Mouse (Mus musculus) heart, embryonic 12.5 days (tissue): ENCODE results near the gene Plekhg2. TPM values are rescaled to one million over a fixed set of nuclear protein-coding genes. Genes with fewer than 3 reads are reported as not detected.
A peak's percentile ranks its signal among the peaks of the same experiment; 100 is the strongest.

ENCODE experiments used
- ATAC-seq: fragments of 200-750 bp; cut with Nextera tagmentation; 2 replicates; pipeline ENCODE4 v1.8.0; 2017; ENCODE audit warnings: moderate TSS enrichment, moderate library complexity; ENCODE audit not compliant: insufficient number of reproducible peaks, low FRiP score
- H3K27ac ChIP-seq: fragments of 300-500 bp; sonication (generic); 2 replicates; pipeline ENCODE4 v1.5.1; 2016; ENCODE audit warnings: mild to moderate bottlenecking, moderate library complexity; ENCODE audit not compliant: poor library complexity, severe bottlenecking
- H3K27me3 ChIP-seq: fragments of 300-500 bp; sonication (generic); replicated peaks from 2 replicates; pipeline ENCODE4 v1.6.1; 2016; ENCODE audit warnings: mild to moderate bottlenecking, moderate library complexity
- H3K36me3 ChIP-seq: fragments of 300-500 bp; sonication (generic); 2 replicates; pipeline ENCODE4 v1.6.1; 2016; ENCODE audit warnings: mild to moderate bottlenecking, moderate library complexity
- H3K4me1 ChIP-seq: fragments of 300-500 bp; sonication (generic); replicated peaks from 2 replicates; pipeline ENCODE4 v1.6.1; 2016; ENCODE audit warnings: mild to moderate bottlenecking
- H3K4me2 ChIP-seq: fragments of 300-500 bp; sonication (generic); 2 replicates; pipeline ENCODE4 v1.6.1; 2016; ENCODE audit warnings: mild to moderate bottlenecking, moderate library complexity
- H3K4me3 ChIP-seq: fragments of 300-500 bp; sonication (generic); 2 replicates; pipeline ENCODE4 v1.5.1; 2016; ENCODE audit warnings: mild to moderate bottlenecking
- H3K9ac ChIP-seq: fragments of 300-500 bp; sonication (generic); 2 replicates; pipeline ENCODE4 v1.6.1; 2016; ENCODE audit warnings: mild to moderate bottlenecking, moderate library complexity
- H3K9me3 ChIP-seq: fragments of 300-500 bp; sonication (generic); replicated peaks from 2 replicates; pipeline ENCODE4 v1.6.1; 2016; ENCODE audit warnings: mild to moderate bottlenecking, moderate library complexity
- WGBS: fragments of 180-500 bp; shearing (Covaris S2); methylation state at CpG from one replicate; pipeline ENCODE4 v1.1.7; 2016; 5-methylcytosine and 5-hydroxymethylcytosine counted together
- polyA plus RNA-seq: library from polyadenylated mRNA; unstranded; fragments of >200 nt; fragmentation: Nextera tagmentation; extraction: Ambion mirVana; gene quantifications from 2 replicates; pipeline ENCODE4 v1.2.1, GENCODE M21; 2016

The Plekhg2 gene
- polyA plus RNA-seq, 1 experiment from 2014 or later = 58.0 TPM

DNA sequence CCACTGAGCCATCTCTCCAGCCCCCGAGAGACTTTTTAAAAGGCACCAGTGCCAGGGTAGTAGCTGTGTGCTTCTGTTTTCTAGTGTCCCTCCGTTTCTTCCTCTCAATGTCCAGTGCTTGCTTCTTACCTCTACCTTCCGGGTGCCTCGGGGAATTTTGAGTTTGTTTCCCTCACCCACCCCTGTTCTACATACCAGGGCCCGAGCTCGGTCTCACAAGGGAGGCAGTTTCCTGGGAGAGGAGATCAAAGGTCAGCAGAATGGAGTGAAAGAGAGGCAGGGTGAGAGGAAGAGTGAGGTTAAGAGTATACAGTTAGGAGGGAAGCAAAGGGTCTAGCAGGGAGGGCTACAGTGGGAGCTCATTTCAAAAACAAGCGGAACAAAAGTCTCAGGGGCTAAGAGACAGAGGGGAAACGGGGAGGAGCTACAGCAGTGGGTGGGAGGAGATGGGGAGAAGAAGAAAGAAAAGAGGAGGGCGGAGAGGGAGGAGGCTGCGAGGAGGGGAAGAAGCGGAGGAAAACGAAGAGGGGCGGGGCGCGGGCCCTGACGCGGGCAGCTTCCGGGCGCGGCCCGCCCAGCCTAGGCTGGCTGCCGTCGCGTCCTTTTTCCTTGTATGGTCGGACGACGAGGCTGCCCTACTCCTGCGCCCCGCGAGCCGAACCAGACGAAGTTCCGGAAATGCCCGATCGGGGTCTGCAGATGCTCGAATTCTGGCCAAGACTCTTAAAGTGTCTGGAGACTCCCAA is 3.0 kb upstream of the Plekhg2 start:
- peaks cover 6% of the 10 kb centered on the region for H3K36me3 ChIP-seq
- H3K9me3 ChIP-seq = no peaks in the 10 kb centered on the region
- peak overlapping the region; percentile 100 for H3K27ac ChIP-seq
- no peaks in the 10 kb centered on the region for H3K27me3 ChIP-seq
- peak; percentile 66 for ATAC-seq
- WGBS = 1% methylated on average over 35 of the region's 36 CpGs
- peak overlapping the region; percentile 87 for H3K9ac ChIP-seq
- peak overlapping the region; percentile 48 for H3K4me3 ChIP-seq
- peaks cover 49% of the 10 kb centered on the region for H3K4me1 ChIP-seq
- H3K4me2 ChIP-seq = peak overlapping the region; percentile 81

DNA sequence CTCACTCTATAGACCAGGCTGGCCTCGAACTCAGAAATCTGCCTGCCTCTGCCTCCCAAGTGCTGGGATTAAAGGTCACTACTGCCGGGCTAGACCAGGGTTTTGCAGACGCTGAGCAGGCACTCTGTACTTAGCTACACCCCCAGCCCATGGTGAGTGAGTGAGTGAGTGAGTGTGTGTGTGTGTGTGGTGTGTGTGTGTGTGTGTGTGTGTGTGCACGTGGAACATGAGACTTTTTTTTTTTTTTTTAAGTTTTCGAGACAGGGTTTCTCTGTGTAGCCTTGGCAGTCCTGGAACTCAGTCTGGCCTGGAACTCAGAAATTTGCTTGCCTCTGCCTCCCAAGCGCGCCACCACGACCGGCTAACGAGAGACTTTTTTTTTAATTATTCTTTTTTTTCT is 2.2 kb upstream of the Plekhg2 start:
- Histone ChIP-seq H3K4me3 (peak overlapping the region; percentile 48; the same call in 1 of the 2 replicates), H3K27me3 (no peaks in the 10 kb centered on the region), H3K27ac (peak overlapping the region; percentile 100), H3K4me2 (peak overlapping the region; percentile 81), H3K9me3 (no peaks in the 10 kb centered on the region), H3K36me3 (peaks cover 13% of the 10 kb centered on the region), H3K4me1 (peaks cover 53% of the 10 kb centered on the region), H3K9ac (0 out of 2 replicates have a peak overlapping the region, but pooled peaks have one; percentile 87)
- 77% methylated on average over 10 of the region's 10 CpGs for WGBS
- ATAC-seq = no peak

GRCm38 (mm10) chr7:28373891-28374495 is 1.6 kb upstream of the Plekhg2 start:
- Histone ChIP-seq H3K4me2 (no peak overlapping the region), H3K9ac (no peak overlapping the region), H3K4me1 (peaks cover 55% of the 10 kb centered on the region), H3K36me3 (peaks cover 20% of the 10 kb centered on the region), H3K4me3 (no peak overlapping the region), H3K27ac (no peak overlapping the region; the same call in 1 of the 2 replicates), H3K9me3 (no peaks in the 10 kb centered on the region), H3K27me3 (no peaks in the 10 kb centered on the region)
- 83% methylated on average over 7 of the region's 7 CpGs for WGBS
- ATAC-seq = no peak

DNA sequence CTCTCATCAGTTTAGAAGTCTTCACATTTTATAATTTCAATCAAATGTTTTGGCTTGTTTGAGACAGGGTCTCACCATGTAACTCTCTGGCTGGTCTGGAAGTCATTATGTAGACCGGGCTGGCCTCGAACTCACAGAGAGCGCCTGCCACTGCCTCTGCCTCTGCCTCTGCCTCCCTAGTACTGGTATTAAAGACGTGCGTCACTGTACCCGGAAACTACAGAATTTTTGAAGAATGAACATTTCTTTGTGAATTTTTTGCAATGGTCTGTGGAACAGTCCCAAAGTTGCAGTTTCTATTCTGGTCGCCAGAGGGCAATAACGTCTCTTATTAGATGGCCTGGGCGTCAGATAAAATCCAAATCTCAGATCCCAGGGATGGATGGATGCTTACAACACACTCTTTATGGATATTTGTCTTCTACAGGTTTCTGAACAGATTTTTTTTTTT is 757 bp upstream of the Plekhg2 start:
- Histone ChIP-seq H3K36me3 (peaks cover 28% of the 10 kb centered on the region), H3K4me2 (peak overlapping the region; percentile 62), H3K4me1 (peaks cover 57% of the 10 kb centered on the region), H3K9me3 (no peaks in the 10 kb centered on the region), H3K4me3 (peak overlapping the region; percentile 81), H3K27me3 (no peaks in the 10 kb centered on the region), H3K27ac (peak overlapping the region; percentile 91), H3K9ac (peak overlapping the region; percentile 66)
- no peak for ATAC-seq
- WGBS = under 1% methylated on average over 9 of the region's 9 CpGs

DNA sequence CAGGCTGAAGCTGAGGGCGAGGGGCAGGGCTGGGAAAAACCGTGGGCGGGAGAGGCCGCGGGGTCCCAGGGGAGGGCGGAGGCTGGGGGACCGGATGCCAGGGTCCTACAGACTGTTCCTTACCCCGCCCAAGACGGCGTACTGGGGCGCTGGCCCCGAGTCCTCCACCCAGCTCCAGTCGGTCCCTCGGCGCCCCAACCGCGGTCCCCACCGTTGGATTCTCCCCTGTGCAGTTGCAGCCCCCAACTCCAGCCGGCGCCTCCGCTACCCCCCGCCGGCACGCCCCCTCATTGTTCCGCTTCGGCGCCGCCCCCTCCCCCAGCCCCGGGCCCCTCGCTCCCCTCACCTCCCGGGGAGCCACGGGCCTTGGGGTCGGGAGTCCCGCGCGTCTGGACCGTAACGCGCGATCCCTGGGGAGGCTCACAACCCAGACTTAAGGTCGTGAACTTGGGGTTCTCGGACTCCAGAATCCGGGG is 847 bp downstream of the Plekhg2 start:
- no peaks in the 10 kb centered on the region for H3K27me3 ChIP-seq
- H3K4me1 ChIP-seq = peaks cover 42% of the 10 kb centered on the region
- no peaks in the 10 kb centered on the region for H3K9me3 ChIP-seq
- peak overlapping the region; percentile 91 for H3K27ac ChIP-seq
- peak overlapping the region; percentile 93 for H3K4me2 ChIP-seq
- peak overlapping the region; percentile 81 for H3K4me3 ChIP-seq
- peaks cover 38% of the 10 kb centered on the region for H3K36me3 ChIP-seq
- ATAC-seq = peak; percentile 7; the same call in 1 of the 2 replicates
- peak overlapping the region; percentile 97 for H3K9ac ChIP-seq
- WGBS = under 1% methylated on average over 38 of the region's 43 CpGs

DNA sequence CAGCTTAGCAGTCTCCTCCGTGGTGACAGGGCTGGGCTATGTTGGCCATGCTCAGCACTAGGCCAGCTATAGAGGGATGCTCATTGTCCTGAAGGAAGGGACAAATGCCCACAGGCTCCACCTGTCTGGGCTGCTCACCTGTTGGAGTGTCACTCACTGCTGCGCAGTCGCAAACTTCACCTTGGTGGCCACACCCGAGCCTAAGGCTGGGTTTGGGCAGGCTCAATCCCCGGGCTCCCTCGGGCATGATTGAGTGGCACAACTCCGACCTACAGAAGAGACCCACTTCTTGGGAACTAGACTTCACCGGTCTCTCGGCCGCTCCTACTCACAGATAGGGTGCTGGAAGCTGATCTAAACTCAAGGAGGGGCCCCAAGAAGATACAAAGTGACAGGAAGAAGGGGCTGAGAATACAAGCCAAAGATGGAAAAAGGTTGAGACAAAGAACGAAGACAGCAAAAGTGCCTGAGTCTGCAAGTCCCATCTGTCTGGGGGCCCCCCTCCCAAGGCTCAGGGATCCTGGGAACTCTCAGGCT is 1.4 kb downstream of the Plekhg2 start:
- Histone ChIP-seq H3K4me2 (peak overlapping the region; percentile 93), H3K4me3 (peak overlapping the region; percentile 81), H3K27ac (peak overlapping the region; percentile 91), H3K9me3 (no peaks in the 10 kb centered on the region), H3K4me1 (peaks cover 37% of the 10 kb centered on the region), H3K9ac (peak overlapping the region; percentile 97), H3K27me3 (no peaks in the 10 kb centered on the region), H3K36me3 (peaks cover 43% of the 10 kb centered on the region)
- no peak for ATAC-seq
- WGBS = 6% methylated on average over 11 of the region's 11 CpGs

DNA sequence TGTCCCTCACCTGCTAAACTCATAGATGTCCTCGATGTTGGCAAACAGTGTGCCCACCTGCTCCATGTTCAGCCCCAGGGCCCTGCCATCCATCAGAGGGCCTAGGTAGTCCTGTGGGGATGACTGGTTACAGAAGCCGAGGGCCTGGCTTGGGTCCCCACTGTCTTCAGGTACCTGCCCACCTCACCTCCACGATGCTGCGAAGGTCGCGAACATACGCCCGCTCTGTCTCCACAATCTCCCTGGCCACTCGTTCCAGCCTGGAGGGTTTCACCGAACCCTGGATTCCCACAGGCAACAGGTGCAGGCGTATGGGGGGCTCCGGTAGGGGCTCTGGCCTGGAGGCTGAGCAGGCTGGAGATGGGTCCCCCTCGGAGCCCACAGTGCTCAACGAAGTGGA is 2.3 kb downstream of the Plekhg2 start:
- Histone ChIP-seq H3K9ac (peak overlapping the region; percentile 97), H3K4me3 (peak overlapping the region; percentile 81), H3K27ac (no peak overlapping the region), H3K4me2 (peak overlapping the region; percentile 93), H3K9me3 (no peaks in the 10 kb centered on the region), H3K27me3 (no peaks in the 10 kb centered on the region), H3K4me1 (peaks cover 33% of the 10 kb centered on the region), H3K36me3 (peaks cover 53% of the 10 kb centered on the region)
- ATAC-seq = no peak
- 88% methylated on average over 14 of the region's 14 CpGs for WGBS

- Histone ChIP-seq H3K4me1 (peaks cover 25% of the 10 kb centered on the region), H3K27me3 (no peaks in the 10 kb centered on the region), H3K9me3 (no peaks in the 10 kb centered on the region), H3K36me3 (peaks cover 70% of the 10 kb centered on the region), H3K9ac (no peak overlapping the region; the same call in 1 of the 2 replicates), H3K27ac (no peak overlapping the region), H3K4me2 (no peak overlapping the region), H3K4me3 (no peak overlapping the region)
- WGBS = 87% methylated on average over 16 of the region's 16 CpGs
- ATAC-seq = no peak
Measured at GRCm38 (mm10) chr7:28368276-28368920, 4.0 kb downstream of the Plekhg2 start.

DNA sequence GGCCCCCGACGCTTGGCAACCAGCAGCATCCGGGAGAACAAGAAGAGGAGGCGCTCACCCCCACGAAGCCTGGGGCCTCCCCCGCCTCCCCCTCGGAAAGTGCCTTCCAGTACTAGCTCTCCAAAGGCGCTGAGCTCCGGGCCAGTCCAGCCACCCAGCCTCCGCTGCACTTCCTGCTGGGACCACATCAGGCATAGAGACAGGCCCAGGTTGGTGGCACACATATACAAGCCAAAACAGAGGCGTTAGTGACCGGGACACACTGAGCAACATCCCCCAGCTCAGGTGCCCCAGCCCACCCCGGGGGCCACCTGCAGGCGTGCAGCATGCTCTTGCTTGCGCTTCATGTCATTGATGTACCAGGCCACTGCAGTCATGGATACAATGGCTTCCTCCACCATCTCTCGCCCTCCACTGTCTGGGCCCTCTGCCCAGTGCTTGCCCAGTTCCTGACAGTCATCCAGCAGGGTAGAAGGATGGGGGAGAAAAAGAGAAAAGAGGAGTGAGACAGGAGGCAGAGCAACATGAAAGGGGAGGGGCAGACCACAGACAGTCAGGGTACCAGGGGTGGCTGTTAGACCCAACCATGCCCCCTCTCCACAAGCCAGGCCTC is 4.6 kb downstream of the Plekhg2 start:
- Histone ChIP-seq H3K4me1 (peaks cover 27% of the 10 kb centered on the region), H3K27me3 (no peaks in the 10 kb centered on the region), H3K4me3 (no peak overlapping the region), H3K9ac (no peak overlapping the region), H3K36me3 (peaks cover 74% of the 10 kb centered on the region), H3K4me2 (no peak overlapping the region), H3K27ac (no peak overlapping the region), H3K9me3 (no peaks in the 10 kb centered on the region)
- 90% methylated on average over 16 of the region's 16 CpGs for whole genome bisulfite sequencing
- no peak for ATAC-seq

DNA sequence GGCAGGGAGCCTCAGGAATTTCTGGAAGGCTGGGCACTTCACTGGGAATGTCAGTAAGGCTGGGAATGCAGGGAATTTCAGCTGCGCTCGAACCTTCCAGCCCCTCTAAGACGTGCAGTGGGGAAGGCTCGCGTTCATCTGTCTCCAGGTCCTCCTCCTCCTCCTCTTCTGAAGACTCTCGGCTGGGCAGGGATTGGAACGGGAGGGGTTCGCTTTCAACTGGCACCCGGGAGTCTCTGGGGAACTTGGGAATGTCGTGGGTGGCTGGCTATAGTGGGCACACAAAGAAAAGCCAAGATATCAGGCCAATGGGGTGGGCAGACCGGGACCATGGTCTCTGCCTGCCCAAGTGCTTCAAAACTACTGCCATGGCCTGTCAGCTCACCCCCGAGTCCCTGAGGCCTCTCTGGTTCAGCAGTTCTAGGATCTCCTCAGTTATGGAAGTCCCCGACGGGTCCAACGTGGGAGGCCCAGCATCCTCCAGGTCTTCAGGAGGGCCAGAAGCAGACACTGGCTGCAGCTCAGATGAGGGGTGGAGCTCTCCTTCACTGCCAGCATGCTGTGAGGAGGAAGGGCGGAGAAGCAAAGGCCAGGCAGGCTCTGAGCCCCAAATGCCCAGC is 9.8 kb downstream of the Plekhg2 start:
- no peaks in the 10 kb centered on the region for H3K27me3 ChIP-seq
- H3K9ac ChIP-seq = peak overlapping the region; percentile 20; the same call in 1 of the 2 replicates
- no peak overlapping the region for H3K4me2 ChIP-seq
- 0 out of 2 replicates have a peak overlapping the region, but pooled peaks have one; percentile 7 for H3K27ac ChIP-seq
- WGBS = 52% methylated on average over 16 of the region's 16 CpGs
- H3K9me3 ChIP-seq = no peaks in the 10 kb centered on the region
- no peak overlapping the region for H3K4me3 ChIP-seq
- H3K36me3 ChIP-seq = peaks cover 89% of the 10 kb centered on the region
- peaks cover 36% of the 10 kb centered on the region for H3K4me1 ChIP-seq
- no peak for ATAC-seq
